Mouse (Mus musculus) lung, adult 2 months (tissue): ENCODE measurements around the gene Kif16b.

Source experiments
- CTCF ChIP-seq: fragments of 200-500 bp; IDR thresholded peaks from 2 replicates; pipeline ENCODE4 v1.5.1; 2011; ENCODE audit warnings: mild to moderate bottlenecking, low read length, control low read depth; ENCODE audit not compliant: insufficient read depth
- POLR2A ChIP-seq: fragments of 200-500 bp; IDR thresholded peaks from 2 replicates; pipeline ENCODE4 v1.6.1; 2011; ENCODE audit warnings: low read depth, mild to moderate bottlenecking, control low read depth, low read length, borderline replicate concordance; ENCODE audit errors: extremely low read depth

DNA sequence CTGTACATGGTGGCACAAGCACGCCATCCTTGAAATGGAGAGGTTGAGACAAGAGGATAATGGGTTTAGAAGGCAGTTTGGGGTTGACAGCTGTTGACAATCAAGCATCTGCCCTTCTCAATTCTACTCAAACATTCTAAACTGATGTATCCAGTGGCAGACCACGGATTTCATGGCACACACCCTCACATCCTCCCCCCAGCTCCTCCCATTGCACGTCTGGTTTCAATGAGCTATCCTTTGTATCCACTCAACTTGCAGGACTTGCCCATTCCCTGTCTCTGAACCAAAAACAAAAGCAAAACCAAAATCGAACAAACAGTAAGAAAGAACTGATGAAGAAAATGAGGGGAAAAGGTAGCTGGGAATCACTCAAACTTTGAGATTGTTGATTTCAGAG lies 183.7 kb downstream of the Kif16b start:
- TF ChIP-seq CTCF (no peak), POLR2A (no peak)
